ENCODE assay signal across 26 mouse cellular contexts in genomic region chr14:117008781-117009180, GRCm38 (mm10).
"Had no signal": no experiment of that assay in that cellular context is flagged by ENCODE, and none has a peak within 500 bp of the region (broad histone marks: within the 10 kb centered on the region; RNA-seq: fewer than 3 reads in every experiment).

No protein-coding gene starts in this region.

- DNase-seq: gastrocnemius, adult 2 months; gastrocnemius, postnatal 10 days; gastrocnemius, postnatal 25 days; heart, adult 2 months; heart, postnatal 10 days; heart, postnatal 4 days; kidney, adult 11 months; kidney, adult 2 months; kidney, adult 9 months; kidney, postnatal 14 days; kidney, postnatal 36 days; layer of hippocampus, adult 9-11 months; layer of hippocampus, postnatal 36 days; left cerebral cortex, postnatal 4 days had no signal

- H3K9me3 ChIP-seq: hindbrain, embryonic 10.5 days; kidney, embryonic 15.5 days; limb, embryonic 13.5 days; limb, embryonic 15.5 days; liver, embryonic 12.5 days had no signal

- H3K36me3 ChIP-seq: hindbrain, embryonic 10.5 days; hindbrain, embryonic 12.5 days; kidney, embryonic 15.5 days; limb, embryonic 13.5 days; limb, embryonic 15.5 days; liver, embryonic 12.5 days had no signal

- H3K4me3 ChIP-seq: gastrocnemius, adult 2 months; heart, adult 2 months; hindbrain, embryonic 10.5 days; hindbrain, embryonic 12.5 days; kidney, embryonic 15.5 days; limb, embryonic 13.5 days; limb, embryonic 15.5 days; liver, embryonic 12.5 days had no signal

- ATAC-seq: hindbrain, embryonic 16.5 days; intestine, embryonic 16.5 days; liver, embryonic 12.5 days had no signal

- H3K27me3 ChIP-seq: hindbrain, embryonic 12.5 days; kidney, embryonic 15.5 days; limb, embryonic 13.5 days; limb, embryonic 15.5 days; liver, embryonic 12.5 days had no signal

- H3K4me1 ChIP-seq: hindbrain, embryonic 10.5 days; hindbrain, embryonic 12.5 days; limb, embryonic 15.5 days; liver, embryonic 12.5 days had no signal

- H3K4me2 ChIP-seq: heart, embryonic 11.5 days; hindbrain, embryonic 12.5 days; hindbrain, embryonic 14.5 days; kidney, embryonic 15.5 days; limb, embryonic 13.5 days; limb, embryonic 15.5 days; liver, embryonic 12.5 days had no signal

- H3K27ac ChIP-seq: gastrocnemius, adult 2 months; heart, adult 2 months; hindbrain, embryonic 10.5 days; hindbrain, embryonic 12.5 days; hindbrain, embryonic 14.5 days; kidney, embryonic 15.5 days; kidney, postnatal 0 days; limb, embryonic 13.5 days; limb, embryonic 15.5 days; liver, embryonic 12.5 days; liver, embryonic 14.5 days had no signal

- H3K9ac ChIP-seq: hindbrain, embryonic 12.5 days; hindbrain, embryonic 14.5 days; kidney, embryonic 15.5 days; limb, embryonic 13.5 days; limb, embryonic 15.5 days; liver, embryonic 12.5 days; liver, embryonic 14.5 days had no signal
